Mouse (Mus musculus) skeletal muscle tissue, adult 2 months (tissue): ENCODE results near the gene Hectd1.
A peak's percentile ranks its signal among the peaks of the same experiment; 100 is the strongest.

Experiments used
- DNase-seq: peaks from one replicate; pipeline ENCODE4 v3.0.0-alpha.2; 2012; ENCODE audit warnings: low read depth, low spot score

Hectd1 gene

DNA sequence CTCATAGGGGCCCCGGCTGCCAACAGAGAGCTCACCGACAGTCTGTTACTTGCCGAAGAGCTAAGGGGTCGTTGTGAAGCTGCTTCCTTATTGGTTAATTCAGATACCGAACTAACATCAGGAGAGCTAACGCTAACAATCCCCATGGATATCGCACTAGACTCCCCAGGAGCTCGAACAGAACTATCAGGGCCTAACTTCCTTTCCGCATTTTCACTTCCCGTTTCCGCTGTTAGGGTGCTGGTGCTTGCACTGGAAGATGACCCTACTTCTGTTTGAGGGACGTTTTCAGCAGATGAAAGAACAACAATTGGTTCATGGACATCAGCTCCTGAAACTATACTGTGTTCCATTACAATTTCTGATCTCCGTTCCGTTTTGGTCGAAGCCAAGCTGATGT, 60.6 kb downstream of the Hectd1 start:
- DNase-seq: no peak

DNA sequence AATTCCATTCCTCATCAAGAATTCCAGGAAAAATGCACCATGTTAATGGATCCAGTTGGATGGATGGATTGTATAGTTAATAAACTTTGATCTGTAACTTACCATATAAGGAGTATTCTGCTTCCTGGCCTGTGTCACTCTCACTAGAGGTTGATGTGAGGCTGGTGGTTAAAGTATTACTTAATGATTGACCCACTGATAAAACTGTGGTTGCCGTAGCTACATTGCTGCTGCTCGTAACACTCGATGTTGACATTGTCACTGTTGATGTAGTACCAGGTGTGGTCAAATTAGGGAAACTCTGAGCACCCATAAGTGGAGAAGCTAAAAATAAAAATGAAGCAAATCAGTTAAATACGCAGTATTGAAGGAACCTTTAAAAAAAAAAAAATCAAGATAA, 61.9 kb downstream of the Hectd1 start:
- no peak for DNase-seq

GRCm38 (mm10) chr12:51759374-51759773, 70.0 kb downstream of the Hectd1 start:
- DNase-seq: no peak

- no peak for DNase-seq
Measured at GRCm38 (mm10) chr12:51756599-51756961, 72.8 kb downstream of the Hectd1 start.

- DNase-seq: no peak
Measured at GRCm38 (mm10) chr12:51755938-51756598, 73.3 kb downstream of the Hectd1 start.

- no peak for DNase-seq
Measured at GRCm38 (mm10) chr12:51747348-51747747, 82.0 kb downstream of the Hectd1 start.

- no peak for DNase-seq
Measured at GRCm38 (mm10) chr12:51744957-51745356, 84.4 kb downstream of the Hectd1 start.

- DNase-seq: no peak
Measured at GRCm38 (mm10) chr12:51741690-51742089, 87.6 kb downstream of the Hectd1 start.

- DNase-seq: no peak
Measured at GRCm38 (mm10) chr12:51736807-51737206, 92.5 kb downstream of the Hectd1 start.

GRCm38 (mm10) chr12:51736381-51736780, 93.0 kb downstream of the Hectd1 start:
- no peak for DNase-seq

- no peak for DNase-seq
Measured at GRCm38 (mm10) chr12:51735840-51736271, 93.5 kb downstream of the Hectd1 start.

DNA sequence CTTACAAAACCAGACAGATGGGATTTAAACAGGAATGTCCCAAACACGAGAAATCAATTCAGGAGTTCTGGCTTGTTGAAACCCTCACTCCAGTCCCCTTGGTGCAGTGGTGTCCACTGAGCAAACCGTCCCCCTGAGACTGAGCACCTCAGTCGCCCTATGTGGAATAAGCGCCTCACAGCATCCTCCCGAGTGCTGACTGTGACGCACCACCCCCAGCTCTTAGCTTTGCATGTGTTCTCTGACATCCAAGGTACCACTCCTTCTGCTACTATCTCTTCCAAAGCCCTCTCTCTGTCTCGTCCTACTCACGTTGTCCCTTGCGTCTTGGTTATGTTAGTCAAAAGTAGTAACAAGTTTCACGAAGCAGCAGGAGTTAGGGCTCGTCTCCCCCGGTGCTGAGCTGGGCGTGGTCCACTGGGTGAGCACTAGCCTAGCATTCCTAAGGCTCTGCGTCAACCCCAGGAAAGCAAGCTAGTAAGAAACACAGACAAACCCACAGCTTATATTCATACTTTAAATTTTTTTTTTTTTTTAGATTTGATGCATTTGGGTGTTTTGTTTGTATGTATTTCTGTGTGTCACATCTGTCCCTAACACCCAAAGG, 94.6 kb downstream of the Hectd1 start:
- no peak for DNase-seq

DNA sequence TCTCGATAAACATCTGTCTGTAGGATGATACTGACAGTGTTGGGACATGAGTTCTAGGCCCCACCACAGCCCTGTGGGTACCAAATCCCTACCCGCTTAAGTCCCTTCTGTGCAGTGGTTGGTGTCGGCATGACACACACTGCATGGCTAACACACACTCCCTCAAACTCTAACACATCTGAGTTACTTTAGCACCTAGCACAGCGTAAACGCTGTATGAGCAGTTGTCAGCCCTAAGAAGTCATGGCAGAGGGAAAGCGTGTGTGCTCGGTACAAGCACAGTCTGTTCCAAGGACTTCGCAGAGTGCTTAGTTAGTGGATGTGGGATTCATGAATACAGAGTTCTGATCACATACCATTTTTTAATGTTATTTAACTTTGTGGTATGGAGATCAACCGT, 99.5 kb downstream of the Hectd1 start:
- no peak for DNase-seq

- peak; percentile 51 for DNase-seq
Measured at GRCm38 (mm10) chr12:51729058-51729457, 100.3 kb downstream of the Hectd1 start.

DNA sequence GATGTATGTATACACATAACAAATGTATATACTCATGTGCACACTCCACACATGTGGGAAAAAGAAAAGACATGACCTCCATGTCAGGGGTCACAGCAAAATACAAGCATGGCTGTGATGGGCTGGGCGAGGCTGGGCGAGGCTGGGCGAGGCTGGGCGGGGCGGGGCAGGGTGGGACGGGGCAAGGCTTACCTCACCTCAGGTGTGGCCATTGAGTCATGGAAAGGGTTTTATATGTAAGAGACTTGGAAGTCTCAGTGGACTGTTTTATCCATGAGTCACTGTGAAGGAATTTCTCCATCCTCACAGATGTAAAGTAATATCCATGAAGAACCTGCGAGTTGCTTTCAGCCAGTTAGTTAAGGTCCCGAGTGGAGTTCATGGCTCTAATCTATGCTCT, 107.5 kb downstream of the Hectd1 start:
- DNase-seq: no peak

DNA sequence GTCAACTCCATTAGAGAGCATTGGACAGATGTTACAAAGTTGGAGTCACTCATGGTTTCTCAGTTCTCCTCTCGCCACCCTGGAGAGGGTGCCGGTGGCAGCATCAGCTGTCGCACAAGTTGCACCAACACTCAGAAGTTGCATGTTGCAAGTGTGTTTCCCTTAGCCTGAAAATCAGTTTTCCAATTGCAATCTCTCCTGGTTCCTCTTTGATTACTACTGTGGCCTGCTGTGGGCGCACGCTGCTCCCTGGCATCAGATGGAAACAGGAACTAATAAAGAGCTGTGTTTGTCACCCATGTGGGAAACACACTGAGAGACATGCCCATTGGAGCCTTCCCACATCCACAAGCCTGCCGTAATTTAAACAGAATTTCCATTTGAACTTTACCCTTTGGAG, 110.7 kb downstream of the Hectd1 start:
- no peak for DNase-seq

DNA sequence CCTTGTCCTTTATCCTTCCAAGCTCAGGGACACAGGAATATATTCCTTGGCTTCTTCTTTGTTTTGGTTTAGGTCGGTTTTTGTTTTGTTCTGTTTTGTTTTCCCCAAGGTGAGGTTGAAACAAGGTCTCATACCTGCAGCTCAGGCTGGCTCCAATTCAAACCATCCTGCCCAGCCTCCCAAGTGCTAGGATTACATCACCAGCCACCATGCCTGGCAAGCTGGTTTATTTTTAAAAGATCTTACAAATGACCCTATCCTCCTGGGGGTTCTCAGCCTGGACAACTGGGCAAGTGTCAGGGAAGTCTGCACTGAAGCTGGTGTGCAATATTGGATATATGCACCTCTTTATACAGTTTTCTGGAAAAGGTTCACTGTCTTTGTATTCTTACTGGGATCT, 116.7 kb downstream of the Hectd1 start:
- DNase-seq: no peak

GRCm38 (mm10) chr12:51710154-51710553, 119.2 kb downstream of the Hectd1 start:
- no peak for DNase-seq

DNA sequence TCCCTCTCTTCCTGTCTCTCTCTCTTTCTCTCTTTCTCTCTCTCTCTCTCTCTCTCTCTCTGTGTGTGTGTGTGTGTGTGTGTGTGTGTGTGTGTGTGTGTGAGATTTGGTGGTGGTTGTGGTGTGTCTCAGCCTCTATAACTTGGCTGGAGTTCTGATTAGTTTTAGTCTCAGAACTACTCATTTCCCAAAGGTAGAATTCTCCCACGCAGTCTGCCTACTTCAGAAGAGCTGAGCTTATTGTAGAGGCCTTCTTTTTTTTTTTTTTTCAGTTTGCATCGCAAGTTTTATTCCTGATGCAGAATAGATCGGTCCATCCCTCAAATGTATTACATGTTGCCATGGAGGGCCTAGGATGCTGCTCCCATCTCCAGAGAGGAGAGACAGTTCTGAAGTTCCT, 119.6 kb downstream of the Hectd1 start:
- DNase-seq: no peak

- no peak for DNase-seq
Measured at GRCm38 (mm10) chr12:51708941-51709686, 120.2 kb downstream of the Hectd1 start.

DNA sequence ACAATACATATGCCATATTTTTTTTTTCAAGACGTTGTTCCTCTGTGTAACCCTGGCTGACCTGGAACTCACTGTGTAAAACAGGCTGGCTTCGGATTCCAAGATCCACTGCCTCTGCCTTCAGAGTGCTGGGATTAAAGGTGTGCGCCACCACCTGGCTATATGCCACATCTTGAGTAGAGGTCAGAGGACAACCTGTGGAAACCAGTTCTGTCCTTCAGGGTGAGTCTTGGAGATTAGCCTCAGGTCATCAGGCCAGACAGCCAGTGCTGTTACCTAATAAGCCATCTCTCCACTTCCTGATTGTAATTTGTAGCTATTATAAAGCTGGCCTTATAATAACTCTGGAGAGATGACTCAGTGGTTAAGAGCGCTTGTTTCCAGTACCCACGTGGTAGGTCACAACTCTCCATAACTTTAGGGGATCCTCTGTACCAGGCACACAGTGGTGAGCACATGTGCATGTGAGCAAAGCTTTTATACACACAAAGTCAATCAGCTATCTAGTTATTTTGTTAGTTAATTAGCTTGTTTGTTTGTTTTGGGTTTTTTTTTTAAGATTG, 122.6 kb downstream of the Hectd1 start:
- no peak for DNase-seq

DNA sequence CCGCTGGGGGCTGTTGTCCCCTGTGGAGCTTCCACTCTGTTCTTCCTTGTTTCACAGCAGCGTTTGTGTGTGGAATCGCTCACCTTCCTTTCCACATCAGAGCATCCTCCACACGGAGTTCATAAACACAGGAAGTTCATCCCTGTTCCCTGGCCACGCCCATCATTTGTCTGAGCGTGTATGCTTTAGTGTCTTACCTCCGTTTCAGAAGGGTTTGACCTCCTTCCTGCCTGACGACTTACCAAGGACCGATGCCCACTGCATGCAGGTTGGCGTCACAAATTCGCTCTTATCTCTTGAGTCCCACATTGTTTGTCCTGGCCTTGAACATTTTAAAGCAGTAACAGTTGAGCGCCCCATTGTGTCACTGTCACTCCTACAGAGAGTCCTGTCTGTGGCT, 123.6 kb downstream of the Hectd1 start:
- DNase-seq: no peak

GRCm38 (mm10) chr12:51704572-51704971, 124.8 kb downstream of the Hectd1 start:
- DNase-seq: no peak
